Mouse (Mus musculus) mouse trophoblast stem cell (cell line): ENCODE data around the gene A430033K04Rik.

Source experiments
- in situ Hi-C, 2 experiments: fragments of 300-500 bp; cut with MseI, MboI; formaldehyde crosslinking; loops; 2 replicates in 1 of 2; 3 replicates in 1 of 2; pipeline ENCODE4 v1.15.1; 2025

Gene A430033K04Rik

DNA sequence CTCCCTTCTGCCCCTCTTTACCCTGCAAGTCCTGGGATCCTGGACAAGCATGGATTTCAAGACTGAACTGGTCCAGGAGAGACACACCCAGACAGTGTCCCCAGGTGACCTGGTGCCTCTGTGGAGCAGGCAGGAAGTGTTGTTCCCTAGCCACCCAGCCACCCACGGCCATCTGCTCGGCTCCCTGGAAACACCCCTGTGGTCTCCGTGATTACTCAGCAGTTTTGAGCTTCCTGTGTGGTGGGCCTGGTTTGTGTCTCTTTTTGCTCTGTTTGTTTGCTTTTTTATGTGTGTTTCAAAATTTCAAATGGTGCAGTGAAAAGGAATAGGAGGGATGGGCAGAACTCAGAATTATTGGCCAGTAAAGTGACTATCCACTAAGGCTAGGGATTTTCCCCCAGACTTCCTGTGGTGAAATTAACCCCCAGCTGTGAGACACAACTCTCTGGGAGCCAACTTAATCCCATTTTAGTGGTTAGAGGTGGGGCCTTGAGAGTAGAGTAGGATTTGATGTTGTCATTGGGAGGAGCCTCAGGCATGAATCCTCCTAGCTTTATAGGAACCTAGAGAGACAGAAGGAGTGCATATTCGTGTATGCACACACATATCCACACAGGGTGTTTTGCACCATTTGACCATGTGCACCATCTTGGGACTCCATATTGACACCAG, 72.0 kb downstream of the A430033K04Rik start:
- in situ Hi-C loops = no loop called here

DNA sequence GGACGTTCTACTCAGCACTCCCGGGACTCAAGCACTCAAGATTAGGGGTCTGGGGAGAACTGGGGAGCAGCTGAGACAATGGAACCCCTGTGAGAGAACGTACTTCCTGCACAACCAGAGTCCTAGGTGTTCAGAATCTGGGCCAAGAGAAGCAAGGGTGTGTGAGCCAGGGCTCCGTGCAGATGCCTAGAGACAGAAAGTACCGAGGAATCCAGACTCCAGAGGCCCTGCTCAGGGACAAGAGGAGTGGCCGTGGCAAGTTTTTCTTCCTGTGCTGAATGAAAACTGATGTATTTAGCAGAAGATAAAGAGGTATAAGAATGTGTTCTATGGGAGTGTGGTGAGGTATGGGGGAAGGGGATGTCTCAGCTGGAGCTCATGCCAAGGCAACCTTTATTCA, 74.8 kb downstream of the A430033K04Rik start:
- in situ Hi-C loops = no loop called here
